Mouse (Mus musculus): ENCODE results near the gene Per3.
"Not testable (repeated sequence)": the region's sequence is repeated elsewhere in the genome, so short reads cannot be mapped to it uniquely, and the experiment has no call there.

Gene Per3

GRCm38 (mm10) chr4:151027001-151027400 lies 17.5 kb downstream of the Per3 start:
- peak; percentile 50 for DNase-seq (ENCODE audit: low read depth, low spot score)

GRCm38 (mm10) chr4:151024152-151024551 lies 20.3 kb downstream of the Per3 start:
- no peak for DNase-seq (ENCODE audit: low read depth, low spot score)

- not testable (repeated sequence) for DNase-seq (ENCODE audit: low read depth, low spot score)
These were observed 27.1 kb downstream of the Per3 start for GRCm38 (mm10) chr4:151017356-151017755.

- peak; percentile 57 for DNase-seq (ENCODE audit: low read depth, low spot score)
These were observed 28.5 kb downstream of the Per3 start for GRCm38 (mm10) chr4:151015946-151016345.

GRCm38 (mm10) chr4:151010316-151010715 lies 34.1 kb downstream of the Per3 start:
- no peak for DNase-seq (ENCODE audit: low read depth, low spot score)

- DNase-seq (ENCODE audit: low read depth, low spot score), result peak; percentile 11
These were observed 37.5 kb downstream of the Per3 start for GRCm38 (mm10) chr4:151006945-151007344.

GRCm38 (mm10) chr4:151005656-151006318 lies 38.7 kb downstream of the Per3 start:
- DNase-seq (ENCODE audit: low read depth, low spot score), result no peak

GRCm38 (mm10) chr4:151001397-151001796 lies 43.1 kb downstream of the Per3 start:
- DNase-seq (ENCODE audit: low read depth, low spot score), result no peak

- no peak for DNase-seq (ENCODE audit: low read depth, low spot score)
These were observed 45.8 kb downstream of the Per3 start for GRCm38 (mm10) chr4:150998626-150999025.

- no peak for DNase-seq (ENCODE audit: low read depth, low spot score)
These were observed 47.7 kb downstream of the Per3 start, which contains the start of gene Uts2 for GRCm38 (mm10) chr4:150996797-150997196. Gene Uts2, plus strand, starts transcription at chr4:150997097.

GRCm38 (mm10) chr4:150990148-150990547 lies 54.3 kb downstream of the Per3 start:
- DNase-seq (ENCODE audit: low read depth, low spot score), result peak; percentile 21

- DNase-seq (ENCODE audit: low read depth, low spot score), result no peak
These were observed 64.3 kb downstream of the Per3 start for GRCm38 (mm10) chr4:150980153-150980552.

- no peak for DNase-seq (ENCODE audit: low read depth, low spot score)
These were observed 65.0 kb downstream of the Per3 start for GRCm38 (mm10) chr4:150979455-150979854.

GRCm38 (mm10) chr4:150978156-150978910 lies 66.1 kb downstream of the Per3 start:
- no peak for DNase-seq (ENCODE audit: low read depth, low spot score)

- DNase-seq (ENCODE audit: low read depth, low spot score), result no peak
These were observed 69.3 kb downstream of the Per3 start for GRCm38 (mm10) chr4:150975145-150975544.

- no peak for DNase-seq (ENCODE audit: low read depth, low spot score)
These were observed 71.2 kb downstream of the Per3 start for GRCm38 (mm10) chr4:150973264-150973663.

- DNase-seq (ENCODE audit: low read depth, low spot score), result no peak
These were observed 75.5 kb downstream of the Per3 start for GRCm38 (mm10) chr4:150968956-150969355.

GRCm38 (mm10) chr4:150966556-150966955 lies 77.9 kb downstream of the Per3 start:
- peak; percentile 52 for DNase-seq (ENCODE audit: low read depth, low spot score)

GRCm38 (mm10) chr4:150965555-150965951 lies 78.9 kb downstream of the Per3 start:
- no peak for DNase-seq (ENCODE audit: low read depth, low spot score)

- DNase-seq (ENCODE audit: low read depth, low spot score), result peak; percentile 81
These were observed 79.6 kb downstream of the Per3 start for GRCm38 (mm10) chr4:150964635-150965554.

GRCm38 (mm10) chr4:150963711-150964110 lies 80.8 kb downstream of the Per3 start:
- DNase-seq (ENCODE audit: low read depth, low spot score), result no peak

GRCm38 (mm10) chr4:150962231-150962630 lies 82.2 kb downstream of the Per3 start:
- DNase-seq (ENCODE audit: low read depth, low spot score), result no peak
